Mouse (Mus musculus): ENCODE results near the gene Apof.

DNA sequence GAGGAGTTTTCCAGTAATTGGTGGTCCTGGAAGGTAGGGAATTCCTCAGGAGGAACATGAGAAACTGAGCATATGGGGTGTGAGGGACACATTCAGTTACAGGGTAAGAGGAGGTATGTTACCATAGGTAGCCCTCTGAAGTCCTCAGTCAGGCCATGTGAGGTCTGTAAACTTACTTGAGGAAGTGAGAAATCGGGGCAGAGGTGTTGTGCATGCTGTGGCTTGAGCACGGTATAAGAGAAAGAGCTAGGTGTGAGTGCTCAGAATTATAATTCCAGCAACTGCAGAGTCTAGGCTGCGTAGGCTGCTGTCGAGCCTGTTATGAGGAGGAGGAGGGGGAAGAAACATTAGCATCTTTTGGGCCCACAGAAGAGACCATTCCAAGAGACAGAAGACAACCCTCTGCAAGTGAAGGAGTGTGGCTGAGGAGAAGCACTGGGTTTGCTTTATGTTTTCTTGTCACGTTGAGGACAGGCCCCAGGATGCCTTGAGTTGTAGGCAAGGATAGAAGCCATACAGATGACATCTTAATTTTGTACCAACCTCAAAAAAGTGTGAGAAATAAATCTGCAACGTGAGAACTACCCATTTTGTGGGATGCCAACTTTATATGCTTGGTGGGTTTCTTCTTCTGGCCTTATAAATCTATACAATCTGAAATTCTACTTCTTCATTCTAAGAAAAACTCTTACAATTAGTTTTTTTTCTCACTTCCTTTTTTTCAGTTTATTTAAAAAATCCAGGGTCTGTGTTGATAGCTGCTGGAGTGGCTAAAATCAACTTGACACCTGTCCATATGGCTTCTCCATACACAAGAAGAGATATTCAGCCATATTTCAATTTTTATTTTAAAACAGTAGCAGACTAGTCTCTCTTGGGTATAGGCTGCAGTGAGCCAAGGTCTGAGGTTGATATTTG lies 4.8 kb upstream of the Apof start:
- no peak for TF ChIP-seq CTCF (IDR thresholded peaks at IDR 0.05; ENCODE audit: insufficient read depth, low read depth, low read length)
- TF ChIP-seq POLR2A (IDR thresholded peaks at IDR 0.05; ENCODE audit: insufficient read depth, low read depth, low read length) = no peak
